Mouse (Mus musculus) megakaryocyte, adult 5-6 weeks (primary cell): ENCODE results near the gene Cnot4. TPM values are rescaled to one million over a fixed set of nuclear protein-coding genes. Genes with fewer than 3 reads are reported as not detected.
"Not testable (repeated sequence)": the region's sequence is repeated elsewhere in the genome, so short reads cannot be mapped to it uniquely, and the experiment has no call there.

Experiments
- ATAC-seq: 2 replicates; pipeline ENCODE4 v1.8.0; 2016; ENCODE audit warnings: mild to moderate bottlenecking, inconsistent platforms; ENCODE audit not compliant: poor library complexity, severe bottlenecking
- total RNA-seq, 2 experiments: library from RNA; stranded (forward) in 1 of 2; stranded (reverse) in 1 of 2; fragments of 153-499, 151-499 nt in 1 of 2; fragments of 221-1000, 200-1000 nt in 1 of 2; gene quantifications; 2 replicates each; pipeline versions ENCODE4 v1.2.3 to v1.2.4; 2015 to 2017

Gene Cnot4
- total RNA-seq (2015) (48.7 and 49.1 TPM in 2 replicates), total RNA-seq (2017) (24.1 and 32.4 TPM in 2 replicates)

GRCm38 (mm10) chr6:35133579-35134488, at the start of gene Cnot4:
Cnot4 (minus strand) TSS chr6:35133724.
- ATAC-seq = peak; percentile 95

- not testable (repeated sequence) for ATAC-seq
These were observed 45.8 kb upstream of the Cnot4 start for GRCm38 (mm10) chr6:35179299-35179698.

GRCm38 (mm10) chr6:35177650-35178272, 44.2 kb upstream of the Cnot4 start:
- peak; percentile 55 for ATAC-seq

DNA sequence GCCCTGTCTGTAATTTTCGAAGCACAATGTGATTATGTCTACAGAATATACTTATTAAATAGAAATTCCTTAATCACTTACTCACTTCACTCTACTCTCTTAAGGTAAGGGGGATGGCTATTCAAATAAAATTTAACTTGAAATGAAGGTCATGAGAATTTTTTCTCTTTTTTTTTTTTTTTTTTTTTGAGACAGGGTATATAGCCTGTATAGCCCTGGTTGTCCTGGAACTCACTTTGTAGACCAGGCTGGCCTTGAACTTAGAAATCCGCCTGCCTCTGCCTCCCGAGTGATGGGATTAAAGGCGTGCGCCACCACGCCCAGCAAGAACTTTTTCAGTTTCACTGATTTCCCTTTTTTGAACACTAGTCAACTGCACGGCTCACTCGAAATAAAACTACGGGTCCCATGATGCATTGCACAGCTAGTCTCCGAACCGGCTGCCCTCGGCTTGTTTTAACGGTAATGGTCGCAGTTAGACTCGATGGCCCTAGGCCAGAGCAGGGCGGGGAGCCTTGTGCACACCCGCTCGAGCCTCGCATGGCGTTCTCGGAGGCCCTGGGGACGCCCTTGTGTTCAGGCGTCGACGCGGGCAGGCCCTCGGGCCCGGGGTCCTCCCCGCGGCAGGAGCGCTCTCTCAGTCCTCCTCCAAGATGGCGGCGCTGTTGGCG, 43.6 kb upstream of the Cnot4 start, which contains the start of gene Nup205:
Nup205 (plus strand) TSS at position 443 of the 671 bp plus-strand sequence.
- peak; percentile 96 for ATAC-seq

DNA sequence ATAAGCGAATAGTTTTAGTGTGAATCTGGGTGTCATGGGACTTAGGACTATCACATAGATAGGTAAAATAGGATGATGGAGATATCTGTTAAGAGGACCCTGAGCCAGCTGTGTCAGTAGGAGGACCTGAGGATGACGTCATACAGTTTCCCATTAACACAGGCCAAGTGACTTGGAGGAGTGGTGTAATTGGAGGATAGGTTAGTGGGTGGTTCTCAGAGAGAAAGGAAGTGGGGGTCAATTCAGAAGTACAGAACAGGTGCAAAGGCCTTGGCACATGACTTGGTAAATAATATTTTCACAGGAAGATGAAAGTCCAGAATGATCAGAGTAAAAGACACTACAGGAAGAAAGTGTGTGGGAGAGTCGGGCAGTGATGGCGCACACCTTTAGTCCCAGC, 39.7 kb upstream of the Cnot4 start:
- no peak for ATAC-seq

DNA sequence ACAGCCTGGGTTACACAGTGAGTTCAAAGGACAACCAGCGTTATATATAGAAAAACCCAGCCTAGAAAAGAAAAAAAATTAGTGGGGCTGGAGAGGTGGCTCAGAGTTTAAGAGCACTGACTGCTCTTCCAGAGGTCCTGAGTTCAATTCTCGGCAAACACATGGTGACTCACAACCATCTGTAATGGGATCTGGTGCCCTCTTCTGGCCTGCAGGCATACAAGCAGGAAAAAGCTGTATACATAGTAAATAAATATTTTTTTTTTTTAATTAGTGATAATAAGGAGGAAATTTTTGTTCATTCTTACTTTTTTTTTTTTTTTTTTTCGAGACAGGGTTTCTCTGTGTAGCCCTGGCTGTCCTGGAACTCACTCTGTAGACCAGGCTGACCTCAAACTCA, 38.5 kb upstream of the Cnot4 start:
- ATAC-seq = not testable (repeated sequence)

DNA sequence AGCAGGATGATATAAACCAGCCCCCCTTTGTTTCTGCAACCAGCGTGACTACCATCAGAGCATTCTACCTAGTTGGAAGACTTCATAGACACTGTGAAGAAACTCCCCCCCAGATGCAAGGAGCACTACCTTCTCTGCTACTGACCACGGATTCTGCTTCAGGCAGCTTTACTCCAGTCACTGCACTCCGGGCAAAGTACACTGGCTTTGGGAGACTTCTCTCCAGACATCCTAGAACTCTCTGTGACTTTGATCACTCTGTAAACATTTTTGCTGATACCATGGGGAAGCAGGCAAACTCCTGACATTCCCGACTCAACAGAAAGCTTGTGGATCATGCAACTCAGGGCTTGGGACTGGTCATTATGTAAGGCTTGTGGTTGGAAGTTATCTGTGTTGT, 35.7 kb upstream of the Cnot4 start:
- ATAC-seq = no peak

GRCm38 (mm10) chr6:35154540-35154939, 21.0 kb upstream of the Cnot4 start:
- no peak for ATAC-seq

DNA sequence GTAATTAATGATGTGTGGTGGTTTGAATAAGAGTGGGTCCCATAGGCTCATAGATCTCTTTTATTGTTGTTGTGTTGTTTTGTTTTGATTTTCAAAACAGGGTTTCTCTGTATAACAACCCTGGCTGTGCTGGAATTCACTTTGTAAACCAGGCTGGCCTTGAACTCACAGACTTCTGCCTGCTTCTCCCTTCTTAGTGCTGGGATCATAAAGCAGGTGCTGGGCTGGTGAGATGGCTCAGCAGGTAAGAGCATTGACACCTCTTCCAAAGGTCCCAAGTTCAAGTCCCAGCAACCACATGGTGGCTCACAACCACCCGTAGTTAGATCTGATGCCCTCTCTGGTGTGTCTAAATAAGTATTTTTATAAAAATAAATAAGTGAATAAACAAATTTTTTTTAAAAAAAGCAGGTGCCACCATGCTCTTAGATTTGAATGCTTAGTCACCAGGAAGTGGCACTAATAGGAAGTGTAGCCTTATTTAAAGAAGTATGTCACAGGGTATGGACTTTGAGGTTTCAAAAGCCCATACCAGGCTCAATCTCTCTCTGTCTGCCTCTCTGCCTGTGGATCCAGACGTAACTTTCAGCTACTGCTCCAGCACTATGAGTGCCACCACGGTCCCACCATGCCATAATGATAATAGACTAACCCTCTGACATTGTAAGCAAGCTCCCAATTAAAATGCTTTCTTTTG, 14.3 kb upstream of the Cnot4 start:
- ATAC-seq = peak; percentile 67

DNA sequence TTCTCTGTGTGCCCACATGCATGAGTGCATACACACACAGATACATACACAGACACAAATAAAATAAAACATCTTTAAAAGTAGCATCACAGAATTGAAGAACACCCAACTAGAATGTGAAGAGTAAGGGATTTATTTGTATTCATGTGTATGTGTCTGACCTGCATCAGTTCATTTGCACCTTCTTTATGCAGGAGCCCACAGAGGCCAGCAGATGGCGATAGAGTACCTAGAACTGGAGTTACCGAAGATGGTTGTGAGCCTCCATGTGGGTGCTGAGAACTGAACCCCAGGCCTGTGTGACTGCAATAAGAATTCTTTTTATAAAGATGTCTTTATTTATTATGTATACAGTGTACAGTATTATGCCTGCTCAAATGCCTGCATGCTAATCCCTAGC, 12.0 kb upstream of the Cnot4 start:
- ATAC-seq = peak; percentile 40; the same call in 1 of the 2 replicates

GRCm38 (mm10) chr6:35140351-35140750, 6.8 kb upstream of the Cnot4 start:
- no peak for ATAC-seq

DNA sequence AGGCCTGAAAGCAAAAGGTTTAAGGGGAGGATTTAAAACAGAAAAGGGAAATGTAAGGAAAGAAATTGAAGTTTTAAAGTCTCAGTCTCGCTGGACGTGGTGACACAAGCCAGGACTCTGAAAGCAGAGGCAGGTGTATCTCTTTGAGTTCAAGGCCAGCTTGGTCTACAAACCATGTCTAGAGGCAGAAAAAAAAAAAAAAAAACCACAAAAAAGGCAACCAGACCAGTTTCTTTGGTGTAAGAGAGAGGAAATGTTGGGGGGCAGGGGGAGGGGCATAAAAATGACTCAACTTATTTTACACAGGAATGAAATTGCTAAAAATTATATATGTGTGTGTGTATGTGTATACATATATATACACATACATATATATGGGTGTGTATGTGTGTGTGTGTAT, 1.3 kb upstream of the Cnot4 start:
- no peak for ATAC-seq

GRCm38 (mm10) chr6:35133246-35133578, 312 bp downstream of the Cnot4 start:
- peak; percentile 55 for ATAC-seq

DNA sequence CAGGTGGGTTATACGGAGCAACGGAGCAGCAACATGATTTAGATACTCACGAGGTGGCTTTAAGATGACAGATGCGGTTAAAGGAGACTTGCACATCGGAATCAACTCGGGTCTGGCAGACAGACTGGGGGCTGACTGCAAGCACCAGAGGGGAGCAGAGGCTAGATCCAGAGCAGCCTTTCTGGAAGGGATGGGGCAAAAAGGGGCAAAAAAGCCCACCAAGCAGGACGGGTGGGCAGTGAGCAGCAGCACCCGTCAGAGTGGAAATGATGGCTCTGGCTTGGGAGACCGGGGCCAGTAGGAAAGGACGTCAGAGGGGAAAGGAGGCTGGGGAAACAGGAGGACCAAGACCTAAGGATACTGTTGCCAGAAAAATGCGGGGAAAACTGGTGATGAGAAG, 718 bp downstream of the Cnot4 start:
- ATAC-seq = no peak

DNA sequence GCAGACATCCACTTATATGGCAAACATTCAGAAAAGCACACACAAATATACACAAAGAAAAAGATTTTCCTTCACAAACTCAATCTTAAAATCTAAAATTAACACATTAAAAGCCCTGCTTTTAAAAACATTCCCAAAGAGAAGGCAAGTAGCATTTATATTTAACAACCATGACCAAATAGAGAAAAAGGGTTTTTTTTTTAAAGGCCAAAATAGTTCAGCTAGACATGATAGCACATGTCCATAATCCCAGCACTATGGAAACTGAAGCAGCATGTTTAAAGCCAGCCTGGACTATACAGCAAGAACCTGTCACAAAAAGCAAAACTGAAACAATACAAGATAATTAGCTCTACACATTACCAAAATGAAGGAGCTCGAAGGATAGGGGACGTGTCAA, 11.0 kb downstream of the Cnot4 start:
- no peak for ATAC-seq

GRCm38 (mm10) chr6:35121925-35122324, 11.6 kb downstream of the Cnot4 start:
- ATAC-seq = no peak

- ATAC-seq = no peak
These were observed 31.1 kb downstream of the Cnot4 start for GRCm38 (mm10) chr6:35102457-35102856.

DNA sequence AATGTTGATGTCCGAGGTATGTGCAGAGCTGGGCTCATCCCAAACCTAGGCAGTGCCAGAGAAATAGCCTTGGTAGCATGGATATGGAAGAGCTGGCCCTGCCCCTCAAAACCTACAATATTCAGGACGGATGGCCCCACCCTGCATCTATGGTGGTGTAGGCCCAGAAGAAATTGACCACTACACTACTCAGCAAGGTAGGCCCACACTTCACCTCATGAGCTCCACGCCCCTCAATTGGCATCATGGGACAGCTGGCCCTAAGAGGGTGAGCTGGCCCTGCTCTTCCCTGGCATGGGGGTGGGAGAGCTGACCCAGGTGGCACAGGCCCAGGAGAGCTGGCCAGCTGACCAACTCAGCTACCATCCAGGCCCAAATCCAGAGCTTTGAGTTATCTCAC, 48.6 kb downstream of the Cnot4 start:
- ATAC-seq = no peak

DNA sequence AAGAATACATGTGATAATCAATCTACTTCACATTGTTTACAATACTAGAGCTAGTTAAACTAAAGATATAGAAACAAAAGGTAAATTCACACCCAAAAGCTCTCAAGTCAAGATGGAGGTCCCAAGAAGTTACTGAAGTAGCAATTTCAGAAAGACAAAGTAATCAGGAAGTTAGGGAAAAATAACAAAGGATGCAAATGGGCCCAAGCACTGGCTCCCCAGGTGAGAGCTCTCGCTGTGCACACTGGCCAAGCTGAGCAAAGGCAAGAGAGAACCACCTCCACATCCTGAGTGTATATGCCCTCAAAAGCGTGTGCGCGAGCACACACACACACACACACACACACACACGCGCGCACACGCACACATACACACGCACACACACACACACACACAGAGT, 58.4 kb downstream of the Cnot4 start:
- no peak for ATAC-seq

- ATAC-seq = no peak
These were observed 62.3 kb downstream of the Cnot4 start for GRCm38 (mm10) chr6:35071261-35071660.

- ATAC-seq = no peak
These were observed 71.1 kb downstream of the Cnot4 start for GRCm38 (mm10) chr6:35062446-35062845.
